Mouse (Mus musculus): ENCODE results near the gene Mrgprb3. TPM values are rescaled to one million over a fixed set of nuclear protein-coding genes. Genes with fewer than 3 reads are reported as not detected.

Gene Mrgprb3
- total RNA-seq (2021), result not detected
- long read RNA-seq, experiment 1, result 0 reads
- long read RNA-seq, experiment 2, result 0 reads

DNA sequence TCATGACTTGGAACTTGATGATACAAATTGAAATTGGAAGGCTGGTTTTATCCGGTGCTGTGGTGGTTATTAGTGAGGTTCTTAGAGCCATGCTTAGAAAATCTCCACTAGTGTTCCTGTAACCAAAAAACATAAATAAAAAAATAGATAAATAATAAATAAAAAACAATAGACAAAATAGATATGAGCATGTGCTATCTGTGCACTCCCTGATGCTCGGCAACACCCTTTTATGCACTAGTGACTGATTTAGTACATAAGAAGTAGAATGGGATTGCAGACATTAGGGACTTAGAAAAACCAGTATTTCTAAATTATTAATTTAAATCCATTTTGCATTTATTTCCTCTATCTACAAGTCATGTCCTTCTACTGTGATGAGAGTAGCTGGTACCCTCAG is at the start of gene Mrgprb3:
Gene Mrgprb3, minus strand, starts transcription at position 101 of the 400 bp plus-strand sequence.
- H3K27ac ChIP-seq, result no peak within 1 kb of the TSS
- DNase-seq (ENCODE audit: low spot score in 2 of 2), result no peak
- no peak within 1 kb of the TSS for H3K4me3 ChIP-seq
- TF ChIP-seq CTCF (conservative IDR thresholded peaks at IDR 0.05), result no peak

Other genes starting within 250 kb of the Mrgprb3 start
- gene Mrgprb1, start 187.5 kb downstream of the Mrgprb3 start, total RNA-seq (2021), result under 1 TPM in 1 of 2 experiments, not detected in 1; 0.13 TPM
- not detected for gene Mrgprx2, start 144.5 kb downstream of the Mrgprb3 start, total RNA-seq (2021)
- not detected for gene Mrgprb2, start 85.7 kb downstream of the Mrgprb3 start, total RNA-seq (2021)
- gene Zdhhc13, start 145.2 kb upstream of the Mrgprb3 start, total RNA-seq (2021), result 10 to 100 TPM; 20.3 to 23.0 TPM
- gene Csrp3, start 204.2 kb upstream of the Mrgprb3 start, total RNA-seq (2021), result not detected
- gene E2f8, start 237.8 kb upstream of the Mrgprb3 start, total RNA-seq (2021), result under 1 TPM; 0.25 to 0.49 TPM